Mouse (Mus musculus): ENCODE results near the gene Syt13. TPM values are rescaled to one million over a fixed set of nuclear protein-coding genes. Genes with fewer than 3 reads are reported as not detected.

The Syt13 gene
- polyA plus RNA-seq, 1 experiment from 2014 or later, result 112 TPM

- H3K27me3 ChIP-seq (ENCODE audit: control insufficient read depth, insufficient read depth, low read depth, low read length), result no peaks in the 10 kb centered on the region
- H3K4me3 ChIP-seq (ENCODE audit: low read depth, low read length), result no peak overlapping the region
- no peaks in the 10 kb centered on the region for H3K9me3 ChIP-seq (replicated peaks; ENCODE audit: control insufficient read depth, low read length, poor library complexity, severe bottlenecking)
- H3K27ac ChIP-seq (ENCODE audit: low read length), result peak overlapping the region; percentile 6; the same call in 1 of the 2 replicates
- H3K4me1 ChIP-seq (ENCODE audit: control insufficient read depth, insufficient read depth, low read length), result peaks cover 11% of the 10 kb centered on the region
- WGBS, result 27% methylated on average over 10 of the region's 10 CpGs
- no peak overlapping the region for H3K4me2 ChIP-seq (ENCODE audit: low read length)
- peak; percentile 66; the same call in 1 of the 2 replicates for ATAC-seq
- H3K36me3 ChIP-seq (ENCODE audit: control insufficient read depth, insufficient read depth, low read length), result peaks cover 6% of the 10 kb centered on the region
- H3K9ac ChIP-seq (ENCODE audit: low read depth, low read length), result 0 out of 2 replicates have a peak overlapping the region, but pooled peaks have one; percentile 20
Observed at GRCm38 (mm10) chr2:92967032-92967838, 52.3 kb downstream of the Syt13 start.

- Histone ChIP-seq H3K4me1 (ENCODE audit: control insufficient read depth, insufficient read depth, low read length) (peaks cover 11% of the 10 kb centered on the region), H3K36me3 (ENCODE audit: control insufficient read depth, insufficient read depth, low read length) (peaks cover 11% of the 10 kb centered on the region), H3K27me3 (ENCODE audit: control insufficient read depth, insufficient read depth, low read depth, low read length) (no peaks in the 10 kb centered on the region), H3K27ac (ENCODE audit: low read length) (no peak overlapping the region), H3K4me2 (ENCODE audit: low read length) (no peak overlapping the region), H3K4me3 (ENCODE audit: low read depth, low read length) (no peak overlapping the region), H3K9me3 (replicated peaks; ENCODE audit: control insufficient read depth, low read length, poor library complexity, severe bottlenecking) (no peaks in the 10 kb centered on the region), H3K9ac (ENCODE audit: low read depth, low read length) (no peak overlapping the region)
- WGBS, result 55% methylated on average over 4 of the region's 4 CpGs
- no peak for ATAC-seq
Observed at GRCm38 (mm10) chr2:92967839-92968166, 52.9 kb downstream of the Syt13 start.

GRCm38 (mm10) chr2:92971069-92971468 is 56.2 kb downstream of the Syt13 start:
- no peaks in the 10 kb centered on the region for H3K27me3 ChIP-seq (ENCODE audit: control insufficient read depth, insufficient read depth, low read depth, low read length)
- H3K9ac ChIP-seq (ENCODE audit: low read depth, low read length), result no peak overlapping the region
- H3K27ac ChIP-seq (ENCODE audit: low read length), result no peak overlapping the region
- no peak overlapping the region for H3K4me3 ChIP-seq (ENCODE audit: low read depth, low read length)
- no peak for ATAC-seq
- peaks cover 11% of the 10 kb centered on the region for H3K4me1 ChIP-seq (ENCODE audit: control insufficient read depth, insufficient read depth, low read length)
- no peak overlapping the region for H3K4me2 ChIP-seq (ENCODE audit: low read length)
- 83% methylated on average over 9 of the region's 9 CpGs for WGBS
- H3K36me3 ChIP-seq (ENCODE audit: control insufficient read depth, insufficient read depth, low read length), result peaks cover 36% of the 10 kb centered on the region
- H3K9me3 ChIP-seq (replicated peaks; ENCODE audit: control insufficient read depth, low read length, poor library complexity, severe bottlenecking), result no peaks in the 10 kb centered on the region

- no peak overlapping the region for H3K9ac ChIP-seq (ENCODE audit: low read depth, low read length)
- no peaks in the 10 kb centered on the region for H3K27me3 ChIP-seq (ENCODE audit: control insufficient read depth, insufficient read depth, low read depth, low read length)
- ATAC-seq, result no peak
- no peak overlapping the region for H3K4me2 ChIP-seq (ENCODE audit: low read length)
- H3K36me3 ChIP-seq (ENCODE audit: control insufficient read depth, insufficient read depth, low read length), result peaks cover 38% of the 10 kb centered on the region
- H3K4me3 ChIP-seq (ENCODE audit: low read depth, low read length), result no peak overlapping the region
- 93% methylated on average over 8 of the region's 8 CpGs for WGBS
- no peak overlapping the region for H3K27ac ChIP-seq (ENCODE audit: low read length)
- peaks cover 10% of the 10 kb centered on the region for H3K4me1 ChIP-seq (ENCODE audit: control insufficient read depth, insufficient read depth, low read length)
- H3K9me3 ChIP-seq (replicated peaks; ENCODE audit: control insufficient read depth, low read length, poor library complexity, severe bottlenecking), result no peaks in the 10 kb centered on the region
Observed at GRCm38 (mm10) chr2:92971536-92971935, 56.6 kb downstream of the Syt13 start.

GRCm38 (mm10) chr2:92972071-92972470 is 57.2 kb downstream of the Syt13 start:
- H3K27me3 ChIP-seq (ENCODE audit: control insufficient read depth, insufficient read depth, low read depth, low read length), result no peaks in the 10 kb centered on the region
- no peak overlapping the region for H3K9ac ChIP-seq (ENCODE audit: low read depth, low read length)
- no peak overlapping the region for H3K4me2 ChIP-seq (ENCODE audit: low read length)
- no peak overlapping the region for H3K27ac ChIP-seq (ENCODE audit: low read length)
- WGBS, result 90% methylated on average over 17 of the region's 17 CpGs
- no peak overlapping the region for H3K4me3 ChIP-seq (ENCODE audit: low read depth, low read length)
- H3K36me3 ChIP-seq (ENCODE audit: control insufficient read depth, insufficient read depth, low read length), result peaks cover 38% of the 10 kb centered on the region
- H3K4me1 ChIP-seq (ENCODE audit: control insufficient read depth, insufficient read depth, low read length), result peaks cover 5% of the 10 kb centered on the region
- H3K9me3 ChIP-seq (replicated peaks; ENCODE audit: control insufficient read depth, low read length, poor library complexity, severe bottlenecking), result no peaks in the 10 kb centered on the region
- no peak for ATAC-seq

- H3K4me1 ChIP-seq (ENCODE audit: control insufficient read depth, insufficient read depth, low read length), result no peaks in the 10 kb centered on the region
- peaks cover 38% of the 10 kb centered on the region for H3K36me3 ChIP-seq (ENCODE audit: control insufficient read depth, insufficient read depth, low read length)
- H3K27me3 ChIP-seq (ENCODE audit: control insufficient read depth, insufficient read depth, low read depth, low read length), result no peaks in the 10 kb centered on the region
- H3K9me3 ChIP-seq (replicated peaks; ENCODE audit: control insufficient read depth, low read length, poor library complexity, severe bottlenecking), result no peaks in the 10 kb centered on the region
- ATAC-seq, result no peak
- no peak overlapping the region for H3K4me3 ChIP-seq (ENCODE audit: low read depth, low read length)
- H3K4me2 ChIP-seq (ENCODE audit: low read length), result no peak overlapping the region
- no peak overlapping the region for H3K27ac ChIP-seq (ENCODE audit: low read length)
- no peak overlapping the region for H3K9ac ChIP-seq (ENCODE audit: low read depth, low read length)
- WGBS, result 97% methylated on average over 20 of the region's 20 CpGs
Observed at GRCm38 (mm10) chr2:92973646-92974045, 58.7 kb downstream of the Syt13 start.

- WGBS, result 72% methylated on average over 14 of the region's 14 CpGs
- Histone ChIP-seq H3K4me3 (ENCODE audit: low read depth, low read length) (no peak overlapping the region), H3K9ac (ENCODE audit: low read depth, low read length) (no peak overlapping the region), H3K27me3 (ENCODE audit: control insufficient read depth, insufficient read depth, low read depth, low read length) (no peaks in the 10 kb centered on the region), H3K4me1 (ENCODE audit: control insufficient read depth, insufficient read depth, low read length) (no peaks in the 10 kb centered on the region), H3K4me2 (ENCODE audit: low read length) (no peak overlapping the region), H3K36me3 (ENCODE audit: control insufficient read depth, insufficient read depth, low read length) (peaks cover 44% of the 10 kb centered on the region), H3K27ac (ENCODE audit: low read length) (no peak overlapping the region), H3K9me3 (replicated peaks; ENCODE audit: control insufficient read depth, low read length, poor library complexity, severe bottlenecking) (no peaks in the 10 kb centered on the region)
- ATAC-seq, result no peak
Observed at GRCm38 (mm10) chr2:92975031-92975790, 60.3 kb downstream of the Syt13 start.

GRCm38 (mm10) chr2:92980165-92980564 is 65.3 kb downstream of the Syt13 start:
- Histone ChIP-seq H3K27me3 (ENCODE audit: control insufficient read depth, insufficient read depth, low read depth, low read length) (no peaks in the 10 kb centered on the region), H3K9me3 (replicated peaks; ENCODE audit: control insufficient read depth, low read length, poor library complexity, severe bottlenecking) (no peaks in the 10 kb centered on the region), H3K4me3 (ENCODE audit: low read depth, low read length) (no peak overlapping the region), H3K27ac (ENCODE audit: low read length) (no peak overlapping the region), H3K4me1 (ENCODE audit: control insufficient read depth, insufficient read depth, low read length) (no peaks in the 10 kb centered on the region), H3K36me3 (ENCODE audit: control insufficient read depth, insufficient read depth, low read length) (peaks cover 10% of the 10 kb centered on the region), H3K9ac (ENCODE audit: low read depth, low read length) (no peak overlapping the region), H3K4me2 (ENCODE audit: low read length) (no peak overlapping the region)
- ATAC-seq, result no peak
- 92% methylated on average over 10 of the region's 10 CpGs for WGBS
